In genomic region chr10:94544803-94545202, GRCm38 (mm10) we compare ENCODE assay signal across 8 mouse cellular contexts.
A peak's percentile ranks its signal among the peaks of the same experiment; 100 is the strongest.
DNase-seq lines count a peak whose midpoint lies in the region; ATAC-seq and TF ChIP-seq lines count a peak whose summit lies in the region.

No protein-coding gene starts in this region.

- dilution Hi-C loops in CH12.LX (cut with MboI; ENCODE audit: extremely low pct_ligation_motif_present, extremely low pct_unique_long_range_greater_than_20kb, low sequenced_read_pairs) = no loop called here

- TF ChIP-seq EP300 in CH12.LX (IDR thresholded peaks at IDR 0.05; ENCODE audit: low read length) = no peak

- H3K79me2 ChIP-seq in CH12.LX (replicated peaks; ENCODE audit: control insufficient read depth, extremely low read depth, insufficient read depth, poor library complexity, severe bottlenecking) = no peaks in the 10 kb centered on the region

- peak overlapping the region; percentile 64 for H3K4me2 ChIP-seq in heart, embryonic 15.5 days
- H3K4me2 ChIP-seq in CH12.LX (ENCODE audit: insufficient read depth, low read depth, poor library complexity, severe bottlenecking) = peak overlapping the region; percentile 72
- H3K4me2 ChIP-seq in forebrain, embryonic 13.5 days = peak overlapping the region; percentile 54

- peaks cover 36% of the 10 kb centered on the region for H3K4me1 ChIP-seq in heart, embryonic 15.5 days (replicated peaks)
- H3K4me1 ChIP-seq in CH12.LX (ENCODE audit: control insufficient read depth in 1 of 2, insufficient read depth in 2 of 2) = peaks cover 20 to 40% of the 10 kb centered on the region in 2 experiments
- peaks cover 30% of the 10 kb centered on the region for H3K4me1 ChIP-seq in forebrain, embryonic 13.5 days
- H3K4me1 ChIP-seq in midbrain, embryonic 10.5 days = peaks cover 41% of the 10 kb centered on the region

- intact Hi-C loops in heart, postnatal 36 days (cut with DNase I) = no loop called here

- no peak for TF ChIP-seq POLR2A in CH12.LX (IDR thresholded peaks at IDR 0.05; ENCODE audit: low read depth, low read length)

- H3K27me3 ChIP-seq in heart, embryonic 15.5 days = no peaks in the 10 kb centered on the region
- H3K27me3 ChIP-seq in CH12.LX (replicated peaks) = no peaks in the 10 kb centered on the region
- no peaks in the 10 kb centered on the region for H3K27me3 ChIP-seq in forebrain, embryonic 13.5 days
- H3K27me3 ChIP-seq in midbrain, embryonic 10.5 days (ENCODE audit: low read depth, poor library complexity, severe bottlenecking) = no peaks in the 10 kb centered on the region

- no peak for TF ChIP-seq RAD21 in CH12.LX (IDR thresholded peaks at IDR 0.05; ENCODE audit: low read depth, low read length)

- H3K4me3 ChIP-seq in heart, embryonic 15.5 days = no peak overlapping the region
- peak overlapping the region; percentile 55 to 60 (median 59) for H3K4me3 ChIP-seq in CH12.LX (replicated peaks in 1 of 3; ENCODE audit: low read depth in 2 of 3, low read length in 2 of 3, poor library complexity in 1 of 3)
- no peak overlapping the region for H3K4me3 ChIP-seq in forebrain, embryonic 13.5 days
- peak overlapping the region; percentile 38; the same call in 1 of the 2 replicates for H3K4me3 ChIP-seq in midbrain, embryonic 10.5 days

- 45% methylated on average over 8 of the region's 8 CpGs for WGBS in heart, embryonic 15.5 days
- 12% methylated on average over 8 of the region's 8 CpGs for WGBS in forebrain, embryonic 13.5 days
- 14% methylated on average over 8 of the region's 8 CpGs for WGBS in midbrain, embryonic 10.5 days

- no peak for TF ChIP-seq CTCF in CH12.LX (conservative IDR thresholded peaks at IDR 0.05 in 1 of 2, IDR thresholded peaks at IDR 0.05 in 1 of 2; ENCODE audit: low read depth in 2 of 2, low read length in 2 of 2)

- peak overlapping the region; percentile 85 for H3K27ac ChIP-seq in heart, embryonic 15.5 days
- peak overlapping the region; percentile 97 for H3K27ac ChIP-seq in CH12.LX (ENCODE audit: insufficient read depth, low read depth)
- no peak overlapping the region for H3K27ac ChIP-seq in forebrain, embryonic 13.5 days
- H3K27ac ChIP-seq in midbrain, embryonic 10.5 days (replicated peaks) = no peak overlapping the region

- no peaks in the 10 kb centered on the region for H3K9me3 ChIP-seq in heart, embryonic 15.5 days (replicated peaks)
- peaks cover 12% of the 10 kb centered on the region for H3K9me3 ChIP-seq in CH12.LX (replicated peaks; ENCODE audit: low read length)
- 0 out of 2 replicates have a peak, but pooled peaks cover 4% of the 10 kb centered on the region for H3K9me3 ChIP-seq in forebrain, embryonic 13.5 days (replicated peaks)
- H3K9me3 ChIP-seq in midbrain, embryonic 10.5 days (replicated peaks) = peaks cover 9% of the 10 kb centered on the region

- ATAC-seq in heart, embryonic 15.5 days (replicated peaks; ENCODE audit: insufficient number of reproducible peaks, insufficient read depth, low FRiP score, low read depth) = no peak
- ATAC-seq in forebrain, embryonic 13.5 days = no peak

- no peaks in the 10 kb centered on the region for H3K36me3 ChIP-seq in heart, embryonic 15.5 days
- H3K36me3 ChIP-seq in CH12.LX (replicated peaks in 1 of 2; ENCODE audit: control insufficient read depth in 1 of 2, insufficient read depth in 1 of 2, low read length in 1 of 2) = peaks cover 23 to 51% of the 10 kb centered on the region in 2 experiments
- no peaks in the 10 kb centered on the region for H3K36me3 ChIP-seq in forebrain, embryonic 13.5 days (ENCODE audit: poor library complexity, severe bottlenecking)
- no peaks in the 10 kb centered on the region for H3K36me3 ChIP-seq in midbrain, embryonic 10.5 days

- H3K9ac ChIP-seq in heart, embryonic 15.5 days = no peak overlapping the region; the same call in 1 of the 2 replicates
- peak overlapping the region; percentile 61 for H3K9ac ChIP-seq in CH12.LX (ENCODE audit: insufficient read depth, low read depth)
- no peak overlapping the region for H3K9ac ChIP-seq in forebrain, embryonic 13.5 days

- DNase-seq in heart, postnatal 36 days = no peak
- no peak for DNase-seq in CH12.LX (ENCODE audit: extremely low read depth)
- no peak for DNase-seq in midbrain, embryonic 10.5 days (ENCODE audit: low spot score)
- DNase-seq in ovary, postnatal 36 days (ENCODE audit: low spot score) = no peak
- DNase-seq in T-cell, adult 2 months (ENCODE audit: low spot score) = no peak
- DNase-seq in gastrocnemius, postnatal 10 days = no peak

- in situ Hi-C loops in CH12.LX (cut with MboI; ENCODE audit: low pct_ligation_motif_present, low pct_unique_long_range_greater_than_20kb, low sequenced_read_pairs) = no loop called here

TF ChIP-seq in CH12.LX, 34 proteins besides CTCF, POLR2A, EP300 and RAD21:
- TF ChIP-seq ZKSCAN1 (IDR thresholded peaks at IDR 0.05; ENCODE audit: borderline replicate concordance, low read depth, low read length) = no peak
- TF ChIP-seq MYC (IDR thresholded peaks at IDR 0.05; ENCODE audit: low read depth, low read length) = no peak
- TF ChIP-seq NRF1 (IDR thresholded peaks at IDR 0.05; ENCODE audit: low read depth, low read length) = no peak
- TF ChIP-seq BHLHE40 (IDR thresholded peaks at IDR 0.05; ENCODE audit: low read depth, low read length) = no peak
- no peak for TF ChIP-seq CHD1 (IDR thresholded peaks at IDR 0.05; ENCODE audit: low read depth, low read length)
- TF ChIP-seq NELFE (IDR thresholded peaks at IDR 0.05; ENCODE audit: low read depth, low read length) = no peak
- no peak for TF ChIP-seq ZC3H11A (IDR thresholded peaks at IDR 0.05; ENCODE audit: low read depth, low read length)
- TF ChIP-seq MAX (IDR thresholded peaks at IDR 0.05; ENCODE audit: low read length) = no peak

Comparison
In these comparisons a context has a peak if more than half of its experiments do, and no peak if none do; other contexts are left out.
1. H3K27ac ChIP-seq: peak in heart, embryonic 15.5 days (single experiment) and CH12.LX (single experiment); none in forebrain, embryonic 13.5 days (single experiment) and midbrain, embryonic 10.5 days (single experiment).
2. H3K4me3 ChIP-seq: peak in CH12.LX (3 of 3) and midbrain, embryonic 10.5 days (single experiment); none in heart, embryonic 15.5 days (single experiment) and forebrain, embryonic 13.5 days (single experiment).
3. Peak in every context shown above with its lines, with median percentiles within 50 percentile points of each other: H3K4me2 ChIP-seq.